9 mouse cellular contexts compared by ENCODE assay signal in genomic region chr10:30089406-30089805, GRCm38 (mm10).
A peak's percentile ranks its signal among the peaks of the same experiment; 100 is the strongest.
DNase-seq lines count a peak whose midpoint lies in the region; ATAC-seq and TF ChIP-seq lines count a peak whose summit lies in the region.
"Had no signal": no experiment of that assay in that cellular context is flagged by ENCODE, and none has a peak within 500 bp of the region (broad histone marks: within the 10 kb centered on the region; RNA-seq: fewer than 3 reads in every experiment).

No protein-coding gene starts in this region.

- no peak overlapping the region for H3K9ac ChIP-seq in intestine, embryonic 16.5 days (ENCODE audit: low read depth, low read length)
- no peak overlapping the region for H3K9ac ChIP-seq in liver, embryonic 16.5 days (ENCODE audit: low read depth, low read length)
- H3K9ac ChIP-seq: embryonic facial prominence, embryonic 15.5 days had no signal

- H3K4me2 ChIP-seq in intestine, embryonic 16.5 days (ENCODE audit: low read depth, low read length) = no peak overlapping the region
- H3K4me2 ChIP-seq in liver, embryonic 16.5 days (ENCODE audit: low read depth, low read length) = no peak overlapping the region
- H3K4me2 ChIP-seq: embryonic facial prominence, embryonic 15.5 days had no signal

- no peaks in the 10 kb centered on the region for H3K27me3 ChIP-seq in intestine, embryonic 16.5 days (replicated peaks; ENCODE audit: control insufficient read depth, insufficient read depth, low read length)
- no peaks in the 10 kb centered on the region for H3K27me3 ChIP-seq in liver, embryonic 16.5 days (ENCODE audit: control insufficient read depth, insufficient read depth, low read depth, low read length)
- no peaks in the 10 kb centered on the region for H3K27me3 ChIP-seq in cerebellum, adult 2 months (ENCODE audit: control insufficient read depth, insufficient read depth, low read length)
- H3K27me3 ChIP-seq: embryonic facial prominence, embryonic 15.5 days had no signal

- no peak overlapping the region for H3K4me3 ChIP-seq in intestine, embryonic 16.5 days (ENCODE audit: low read length)
- H3K4me3 ChIP-seq in liver, embryonic 16.5 days (ENCODE audit: low read depth, low read length) = no peak overlapping the region
- H3K4me3 ChIP-seq in cerebellum, adult 2 months (replicated peaks; ENCODE audit: insufficient read depth, low read depth, low read length) = no peak overlapping the region
- H3K4me3 ChIP-seq: embryonic facial prominence, embryonic 15.5 days had no signal

- TF ChIP-seq POLR2A in cerebellum, adult 2 months (IDR thresholded peaks at IDR 0.05; ENCODE audit: borderline replicate concordance, insufficient read depth, low read length) = no peak

- no peak overlapping the region for H3K27ac ChIP-seq in intestine, embryonic 16.5 days (ENCODE audit: low read length)
- H3K27ac ChIP-seq in liver, embryonic 16.5 days (ENCODE audit: low read length) = no peak overlapping the region
- H3K27ac ChIP-seq in cerebellum, adult 2 months (ENCODE audit: insufficient read depth, low read length) = no peak overlapping the region
- H3K27ac ChIP-seq: embryonic facial prominence, embryonic 15.5 days had no signal

- peak; percentile 13 for DNase-seq in embryo, embryonic 10.5 days (ENCODE audit: low spot score)
- DNase-seq in embryo, embryonic 9.5 days (ENCODE audit: extremely low spot score) = no peak
- DNase-seq in 416B (ENCODE audit: low read depth) = peak; percentile 34
- DNase-seq in cerebellum, adult 2 months = no peak
- no peak for DNase-seq in ovary, postnatal 14 days (ENCODE audit: low spot score)

- no peaks in the 10 kb centered on the region for H3K36me3 ChIP-seq in intestine, embryonic 16.5 days (ENCODE audit: control insufficient read depth, insufficient read depth, low read length)
- H3K36me3 ChIP-seq in liver, embryonic 16.5 days (ENCODE audit: control insufficient read depth, insufficient read depth) = no peaks in the 10 kb centered on the region
- H3K36me3 ChIP-seq: embryonic facial prominence, embryonic 15.5 days had no signal

- no peaks in the 10 kb centered on the region for H3K4me1 ChIP-seq in intestine, embryonic 16.5 days (ENCODE audit: control insufficient read depth, insufficient read depth, low read length)
- no peaks in the 10 kb centered on the region for H3K4me1 ChIP-seq in liver, embryonic 16.5 days (ENCODE audit: control insufficient read depth, low read depth, low read length)
- H3K4me1 ChIP-seq in cerebellum, adult 2 months (ENCODE audit: control insufficient read depth, insufficient read depth, low read length) = no peaks in the 10 kb centered on the region; the same call in 1 of the 2 replicates
- H3K4me1 ChIP-seq: embryonic facial prominence, embryonic 15.5 days had no signal

- no peaks in the 10 kb centered on the region for H3K9me3 ChIP-seq in intestine, embryonic 16.5 days (ENCODE audit: control insufficient read depth, low read length)
- no peaks in the 10 kb centered on the region for H3K9me3 ChIP-seq in liver, embryonic 16.5 days (replicated peaks; ENCODE audit: control insufficient read depth, low read length)
- H3K9me3 ChIP-seq: embryonic facial prominence, embryonic 15.5 days had no signal

- peak; percentile 99 for ATAC-seq in frontal cortex, adult (ENCODE audit: low TSS enrichment)
- peak; percentile 73 for ATAC-seq in intestine, embryonic 16.5 days
- peak; percentile 27; the same call in 1 of the 2 replicates for ATAC-seq in liver, embryonic 16.5 days (ENCODE audit: low read depth)

- 36% methylated on average over 7 of the region's 7 CpGs for WGBS in intestine, embryonic 16.5 days
- WGBS in liver, embryonic 16.5 days (ENCODE audit: insufficient replicate concordance) = 37% methylated on average over 7 of the region's 7 CpGs
- 29% methylated on average over 7 of the region's 7 CpGs for WGBS in cerebellum, adult 2 months

- no peak for TF ChIP-seq CTCF in cerebellum, adult 2 months (IDR thresholded peaks at IDR 0.05; ENCODE audit: borderline replicate concordance, insufficient read depth, low read depth, low read length)

Comparison
In these comparisons a context has a peak if more than half of its experiments do, and no peak if none do; other contexts are left out.
1. DNase-seq: peak in embryo, embryonic 10.5 days (single experiment) and 416B (single experiment); none in embryo, embryonic 9.5 days (single experiment), cerebellum, adult 2 months (0 of 2) and ovary, postnatal 14 days (single experiment).
2. ATAC-seq: peak in every context shown above with its lines; median percentile 99 in frontal cortex, adult; 73 in intestine, embryonic 16.5 days; 27 in liver, embryonic 16.5 days.